Mouse (Mus musculus) thymus, postnatal 4 days (tissue): ENCODE measurements at regions not wholly inside any gene's neighbourhood (a gene's known extent, or its start where the extent isn't known, plus 50 kb on each side); places are given as distances from the start of the nearest gene placed in this dataset.

Experiments used
- DNase-seq: peaks from one replicate; pipeline ENCODE4 v3.0.0; 2021

DNA sequence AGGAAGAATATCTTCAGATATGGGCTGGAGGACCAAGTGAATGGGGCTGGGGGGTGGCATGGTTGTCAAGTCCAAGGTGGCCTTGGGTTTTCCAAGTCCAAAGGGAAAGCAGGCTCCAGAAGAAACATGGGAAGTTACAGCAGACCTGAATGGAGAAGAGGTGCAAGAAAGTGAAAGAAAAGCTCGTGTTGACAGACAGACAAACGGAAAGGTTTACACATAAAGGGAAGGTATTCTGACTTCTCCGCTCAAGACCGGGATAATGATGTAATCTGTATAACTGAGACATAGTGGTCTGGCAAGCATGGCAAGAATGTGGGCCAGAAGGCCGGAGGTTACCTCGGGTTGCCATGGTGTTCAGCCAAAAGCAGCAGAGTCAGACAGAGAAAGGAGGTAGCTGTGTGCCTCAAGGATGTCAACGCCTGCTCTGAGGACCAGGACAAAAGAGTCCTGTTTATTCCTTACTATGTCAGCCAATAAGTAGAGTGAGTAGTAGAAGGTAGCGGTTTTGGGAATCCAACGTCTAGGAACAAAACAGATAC is 50.8 kb upstream of the Elk3 start:
- DNase-seq: no peak

DNA sequence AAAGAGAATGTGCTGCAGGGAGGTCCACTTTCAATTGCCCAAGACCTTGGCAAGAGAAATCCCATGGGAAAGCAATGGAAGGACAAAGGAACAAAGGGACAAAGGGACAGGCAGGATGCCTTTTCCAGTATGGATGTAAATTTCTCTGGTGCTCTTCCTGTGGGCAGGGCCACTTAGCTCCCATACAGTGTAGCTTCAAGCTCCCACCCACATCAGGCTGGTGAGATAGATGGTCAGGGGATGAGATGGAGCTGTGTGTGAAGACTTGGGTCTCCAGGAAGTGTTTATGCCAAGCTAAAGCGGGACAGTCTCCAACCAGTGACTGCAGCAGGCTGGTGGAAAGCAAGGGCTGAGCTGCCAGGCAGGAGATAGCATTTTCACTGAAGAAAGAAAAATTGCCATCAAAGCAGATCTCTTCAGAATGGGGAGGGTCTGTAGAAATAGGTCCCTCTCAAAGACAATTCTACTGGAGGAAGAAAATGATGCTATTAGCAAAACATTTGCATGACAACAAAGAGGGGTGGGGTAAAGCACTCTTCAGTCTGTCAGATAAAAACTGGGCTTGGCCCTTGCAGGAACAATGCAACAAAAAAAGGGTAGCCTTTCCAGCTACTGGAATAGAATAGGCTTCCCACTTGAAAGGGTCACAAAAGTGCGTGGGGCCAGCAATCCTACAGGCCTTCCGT is 53.3 kb upstream of the Elk3 start:
- DNase-seq: no peak

DNA sequence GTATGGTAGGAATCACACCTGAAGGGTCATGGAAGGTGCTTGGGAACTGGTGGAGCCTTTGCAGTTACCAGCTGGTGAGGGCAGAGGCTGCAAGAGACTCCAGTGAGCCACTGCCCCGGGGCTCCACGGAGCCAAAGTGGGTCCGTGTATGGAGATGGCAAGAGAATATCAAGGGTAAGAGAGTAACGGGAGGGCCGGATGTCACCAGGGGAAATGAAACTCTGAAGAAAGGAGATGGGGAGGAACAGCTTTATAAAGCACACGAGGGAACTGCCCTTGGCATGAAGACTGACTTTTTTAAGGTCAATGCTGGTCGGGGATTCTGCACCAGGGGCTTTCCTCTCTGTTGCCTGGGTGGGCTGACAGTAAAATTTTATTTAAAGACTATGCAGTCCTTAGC is 53.9 kb upstream of the Elk3 start:
- no peak for DNase-seq

DNA sequence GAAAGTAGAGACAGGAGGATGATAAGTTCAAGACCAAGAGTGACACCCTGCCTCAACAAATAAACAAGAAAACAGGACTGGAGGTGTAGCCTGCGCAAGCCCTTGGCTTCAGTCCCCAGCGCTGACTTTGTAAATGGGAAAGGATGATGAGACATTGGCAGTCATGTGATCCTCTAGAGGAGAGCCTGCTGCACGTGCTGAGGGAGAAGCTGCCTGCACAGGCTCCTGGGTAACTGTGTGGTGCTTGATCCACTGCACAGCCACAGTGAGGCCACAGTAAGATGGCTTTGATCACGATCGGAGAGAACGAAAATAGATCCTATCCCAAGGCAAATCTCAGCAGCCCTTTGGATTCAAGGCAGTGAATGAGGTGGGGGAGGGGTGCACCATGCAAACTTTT is 54.4 kb upstream of the Elk3 start:
- DNase-seq: no peak

DNA sequence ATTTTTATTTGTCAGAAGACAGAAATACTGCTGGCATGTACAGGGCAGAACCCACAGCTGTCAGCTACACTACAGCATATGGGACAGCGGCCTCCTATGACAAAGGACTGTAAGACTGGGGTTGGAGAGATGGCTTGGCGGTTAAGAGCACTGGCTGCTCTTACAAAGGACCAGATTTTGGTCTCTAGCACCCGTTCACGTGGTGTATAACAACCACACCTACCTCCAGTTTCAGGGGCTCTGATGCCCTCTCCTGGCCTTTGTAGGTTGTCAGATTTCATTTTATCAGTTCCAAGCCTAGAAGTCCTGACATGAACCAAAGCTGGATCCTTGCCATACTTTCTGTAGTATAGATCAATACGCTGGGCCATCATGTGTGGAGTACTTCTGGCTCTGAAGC is 54.9 kb upstream of the Elk3 start:
- DNase-seq: no peak

DNA sequence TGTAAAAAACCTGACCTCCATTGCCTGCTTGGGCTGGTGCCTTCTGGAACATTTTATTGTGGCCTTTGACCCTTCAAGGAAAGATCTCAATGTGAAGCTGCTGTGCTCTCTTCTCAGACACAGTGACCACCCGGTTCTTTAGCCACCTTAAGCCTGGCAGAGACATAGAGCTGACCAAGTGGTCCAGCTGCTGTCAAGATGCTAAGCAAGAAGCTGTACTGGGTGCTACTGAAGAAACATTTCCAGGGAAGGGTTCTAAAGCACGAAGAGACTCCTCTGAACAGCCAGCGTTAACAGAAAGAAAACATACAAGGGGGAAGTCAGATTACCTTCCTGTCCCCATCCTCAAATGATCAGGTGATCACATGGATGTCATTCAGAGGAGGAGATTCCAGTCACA is 58.8 kb upstream of the Elk3 start:
- DNase-seq: no peak

DNA sequence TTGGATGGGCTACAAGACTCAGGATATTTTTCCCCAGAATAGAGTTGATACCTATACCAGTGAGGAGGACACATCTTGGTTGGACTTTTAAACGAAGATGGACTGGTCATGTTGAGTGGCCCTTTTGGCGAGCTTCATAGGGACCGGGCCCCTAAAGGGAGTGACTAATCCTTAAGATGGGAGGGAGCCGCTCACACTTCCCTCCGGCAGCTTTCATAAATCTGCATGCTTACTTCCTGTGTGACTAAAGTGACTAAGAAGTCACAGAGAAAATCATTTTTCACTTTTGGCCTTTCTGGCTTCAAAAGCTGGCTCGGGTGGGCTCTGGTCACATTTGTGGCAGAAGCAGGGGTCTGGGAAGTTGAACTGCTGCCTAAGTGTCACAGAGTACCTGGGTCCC is 59.4 kb upstream of the Elk3 start:
- no peak for DNase-seq

DNA sequence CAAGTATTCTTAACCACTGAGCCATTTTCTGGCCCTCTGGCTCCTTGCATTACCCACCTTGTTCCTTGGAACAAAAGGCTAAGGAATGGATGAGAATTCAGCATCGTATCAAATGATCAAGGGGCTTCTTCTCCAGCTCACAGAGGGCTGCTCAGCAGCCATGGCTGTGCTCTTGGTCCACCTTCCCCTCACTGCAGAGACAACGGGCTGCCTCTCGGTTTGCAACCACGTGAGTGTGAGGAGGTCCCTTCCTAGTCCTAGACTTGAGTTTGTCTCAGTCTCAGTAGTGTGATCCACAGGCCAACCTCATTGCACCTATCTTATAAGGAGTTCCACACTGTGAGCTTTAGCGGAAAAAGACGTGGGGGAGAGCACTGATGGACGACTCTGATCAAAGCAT is 61.3 kb upstream of the Elk3 start:
- DNase-seq: no peak

DNA sequence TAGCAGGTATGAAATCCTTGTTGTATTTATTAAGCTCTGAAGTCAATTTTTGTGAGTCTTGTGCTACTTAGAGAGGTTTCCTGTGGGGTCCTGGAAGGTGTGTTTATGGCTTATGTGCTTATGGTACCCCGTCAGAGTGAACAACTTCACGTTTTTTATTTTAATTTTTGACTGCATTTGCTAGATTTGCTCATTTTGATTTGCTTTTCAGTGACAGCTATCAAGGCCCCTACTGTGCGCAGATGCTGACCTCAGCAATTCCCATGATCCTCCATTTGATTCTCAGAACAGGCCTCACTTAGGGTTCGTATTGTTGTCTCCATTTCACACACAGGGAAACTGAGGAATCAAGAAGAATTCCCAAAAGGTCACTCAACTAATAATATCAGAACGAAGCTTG is 62.3 kb upstream of the Elk3 start:
- no peak for DNase-seq

DNA sequence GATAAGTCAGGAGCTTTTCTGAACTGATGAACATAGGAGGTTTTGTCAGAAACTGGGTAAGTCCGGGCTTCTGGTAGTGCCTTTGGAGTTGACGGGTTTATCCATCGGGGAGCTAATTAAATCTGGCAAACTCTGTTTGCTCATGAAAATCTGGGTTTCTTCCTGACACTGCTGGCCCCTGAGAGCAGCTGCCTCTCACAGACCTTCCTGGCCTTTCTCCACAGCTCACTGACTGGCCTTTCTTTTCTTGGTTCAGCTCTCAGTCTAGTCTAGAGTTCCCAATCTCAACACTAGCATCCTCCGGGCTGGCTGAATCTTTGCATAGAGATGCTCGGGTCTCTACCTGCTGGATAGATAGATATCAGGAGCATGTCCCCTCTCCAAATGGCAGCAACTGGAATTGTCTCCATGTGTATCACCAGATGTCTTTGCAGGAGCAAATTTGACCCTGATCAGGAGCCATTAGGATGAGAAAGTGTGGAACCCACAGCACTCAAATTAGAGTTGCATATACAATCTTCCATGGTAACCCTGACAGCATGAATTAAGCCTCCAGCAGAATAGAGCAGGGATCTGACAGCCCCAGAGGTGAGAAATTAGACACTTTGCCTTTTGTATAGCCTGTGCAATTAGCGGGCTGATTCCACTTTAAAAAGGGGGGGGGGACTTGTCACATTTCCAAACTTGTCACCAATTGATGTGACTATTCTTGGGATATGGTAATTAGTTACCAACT is 63.2 kb upstream of the Elk3 start:
- no peak for DNase-seq

DNA sequence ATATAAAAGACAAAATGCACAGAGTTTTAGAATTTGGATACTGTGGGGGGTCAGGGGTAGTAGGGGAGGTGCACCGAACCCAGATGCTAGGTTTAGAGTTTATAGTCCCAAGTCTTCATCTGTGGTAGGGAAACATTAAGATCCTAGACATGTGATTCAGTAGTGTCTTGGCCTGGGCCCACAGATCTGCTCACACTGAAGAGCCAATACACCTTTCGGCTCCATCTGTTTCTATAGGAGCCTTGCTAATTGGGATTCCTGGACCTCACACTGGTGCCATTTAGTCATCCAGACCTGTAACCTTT is 63.7 kb upstream of the Elk3 start:
- no peak for DNase-seq

DNA sequence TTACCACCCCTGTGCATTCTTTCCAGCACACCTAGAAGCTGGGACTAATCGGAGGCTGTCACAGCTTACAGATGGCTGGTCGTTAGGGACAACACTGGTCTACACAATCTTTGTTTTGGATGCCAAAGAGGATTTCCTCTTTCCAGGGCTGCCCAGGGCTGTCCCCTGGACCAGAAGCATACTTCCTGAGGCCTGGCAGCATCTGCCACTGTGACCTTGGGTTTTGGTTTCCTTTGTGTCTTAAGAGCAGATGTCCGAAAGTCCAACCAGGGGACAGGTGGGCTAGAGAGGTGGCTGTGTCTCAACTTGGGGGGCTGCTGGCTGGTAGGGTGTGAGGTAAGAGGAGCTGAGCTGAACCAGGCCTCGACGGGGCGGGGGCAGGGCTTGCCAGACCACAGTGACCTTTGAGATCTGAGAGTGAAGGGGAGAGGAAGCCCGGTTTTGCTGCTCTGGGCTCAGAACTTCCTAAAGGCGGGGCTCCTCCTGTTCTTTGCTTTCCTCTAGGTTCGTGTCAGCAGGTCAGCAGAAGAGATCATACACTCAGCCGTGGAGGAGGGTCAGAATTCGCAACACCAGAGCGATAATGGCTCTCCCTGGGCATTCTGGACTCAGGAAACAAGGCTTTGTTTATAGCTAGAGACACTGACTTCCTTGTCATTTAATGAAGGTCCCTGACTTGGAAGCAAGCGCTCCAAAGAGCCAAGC is 64.2 kb upstream of the Elk3 start:
- peak; percentile 29 for DNase-seq

DNA sequence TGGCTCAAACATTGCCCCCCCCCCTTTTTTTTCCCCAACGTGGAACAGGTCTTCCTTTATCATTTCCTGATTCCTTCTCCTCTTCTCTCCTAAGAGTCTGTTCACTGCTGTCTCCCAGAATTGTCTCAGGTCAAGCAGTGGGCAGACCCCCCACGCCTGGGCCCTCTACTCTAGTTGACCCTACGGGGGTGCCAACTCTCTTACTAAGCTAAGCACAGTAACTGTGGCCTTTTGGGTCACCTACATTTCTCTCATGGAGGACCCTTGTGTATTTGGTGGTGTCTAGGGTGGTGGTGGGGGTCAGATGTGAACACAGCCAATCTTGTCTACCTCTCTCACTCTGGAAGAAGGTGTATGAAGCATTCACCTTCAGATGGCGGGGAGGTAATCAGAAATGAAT is 64.8 kb upstream of the Elk3 start:
- DNase-seq: no peak

DNA sequence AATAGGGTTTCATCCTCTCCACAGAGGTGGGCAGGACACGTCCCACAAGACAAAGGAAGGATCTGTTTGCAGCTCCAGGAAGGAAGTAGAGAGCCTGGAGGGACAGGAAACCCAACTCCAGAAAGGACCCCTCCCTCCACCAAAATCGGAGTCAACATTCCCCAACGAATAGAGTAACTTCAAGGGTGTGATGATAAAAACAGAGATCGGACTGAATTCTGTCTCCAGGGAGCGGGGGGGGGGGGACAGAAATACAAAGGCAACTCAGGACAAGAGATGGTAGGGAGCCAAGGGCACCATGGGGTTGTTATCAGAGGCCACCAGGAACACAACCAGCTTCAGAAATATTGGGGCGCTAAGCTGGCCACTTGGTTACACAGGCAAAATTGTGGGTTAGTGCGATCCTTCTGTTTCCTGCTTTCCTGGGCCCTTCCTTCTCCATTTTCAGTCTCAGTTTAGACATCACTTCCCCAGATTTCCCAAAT is 65.6 kb upstream of the Elk3 start:
- no peak for DNase-seq

DNA sequence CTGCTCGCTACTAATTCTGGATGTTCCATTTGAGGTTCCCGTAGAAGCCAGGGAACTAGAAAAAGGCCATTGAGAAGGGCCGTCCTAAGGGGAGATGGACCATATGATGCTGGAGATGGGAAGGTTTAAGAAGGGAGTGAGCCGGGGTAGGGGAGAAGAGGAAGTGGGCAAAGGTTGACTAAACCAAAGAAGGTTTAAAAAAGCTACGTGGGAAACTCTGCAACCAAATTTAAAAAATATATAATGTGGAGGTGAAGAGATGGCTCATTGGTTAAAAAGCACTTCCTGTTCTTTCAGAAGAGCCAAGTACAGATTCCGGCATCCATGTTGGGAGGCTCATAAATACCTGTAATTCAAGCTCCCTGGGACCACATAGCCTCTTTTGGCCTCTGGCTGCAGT is 63.9 kb upstream of the Lta4h start:
- DNase-seq: no peak

DNA sequence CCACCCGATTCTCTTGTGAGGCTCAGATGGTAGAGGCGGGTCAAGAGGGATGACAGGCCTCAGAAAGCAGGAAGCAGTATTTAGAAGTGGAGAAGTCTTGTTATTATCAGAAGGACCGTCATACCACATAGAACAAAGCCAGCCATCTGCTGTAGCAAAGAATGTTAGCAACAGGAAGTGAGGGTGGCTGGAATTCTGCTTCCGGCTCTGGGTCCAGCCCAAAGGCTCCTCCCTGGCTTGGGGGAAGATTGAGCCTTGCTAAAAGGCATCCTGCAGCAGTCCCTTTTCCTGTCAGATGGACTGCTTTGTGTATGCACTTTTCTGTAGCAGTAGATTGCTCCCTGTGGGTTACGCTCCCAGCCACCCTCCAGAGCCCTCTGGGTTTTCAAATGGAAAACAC is 61.9 kb upstream of the Lta4h start:
- DNase-seq: no peak

DNA sequence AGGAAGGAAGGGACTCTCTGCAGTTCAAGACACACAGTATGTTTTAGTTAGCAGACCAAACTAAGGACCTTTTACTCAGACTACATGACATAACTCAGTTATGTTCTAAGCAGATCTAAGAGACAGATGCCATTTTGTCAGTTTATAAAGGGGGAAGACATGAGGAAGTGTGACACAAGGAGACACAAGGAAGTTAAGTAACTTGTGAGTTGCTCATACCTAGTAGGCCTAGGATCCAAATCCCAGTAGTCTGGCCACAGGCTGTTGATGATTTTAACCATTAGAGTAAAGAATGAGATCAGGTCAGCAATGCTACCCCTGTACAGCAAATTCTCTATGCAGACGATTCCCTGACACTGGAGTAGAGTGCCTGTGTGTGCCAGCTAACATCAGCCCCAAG is 59.3 kb upstream of the Lta4h start:
- no peak for DNase-seq

DNA sequence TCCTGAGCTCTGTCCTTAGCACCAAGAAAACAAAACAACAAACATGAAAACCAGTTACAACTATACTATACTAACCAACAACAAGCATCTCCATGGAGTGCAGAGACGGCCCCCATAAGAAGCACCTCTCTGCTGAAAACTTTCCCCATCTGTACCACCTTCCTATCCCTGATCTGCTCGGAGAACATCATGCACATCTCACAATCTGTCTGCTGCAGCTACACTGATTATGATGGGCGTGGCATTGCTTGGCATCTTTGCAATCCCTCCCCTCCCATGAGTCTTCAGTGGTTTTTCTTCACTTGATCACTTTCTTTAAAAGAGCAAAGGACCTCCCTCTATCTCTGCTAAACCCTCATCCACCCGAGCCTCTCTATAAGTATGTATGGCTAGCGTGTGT is 55.5 kb upstream of the Lta4h start:
- no peak for DNase-seq

DNA sequence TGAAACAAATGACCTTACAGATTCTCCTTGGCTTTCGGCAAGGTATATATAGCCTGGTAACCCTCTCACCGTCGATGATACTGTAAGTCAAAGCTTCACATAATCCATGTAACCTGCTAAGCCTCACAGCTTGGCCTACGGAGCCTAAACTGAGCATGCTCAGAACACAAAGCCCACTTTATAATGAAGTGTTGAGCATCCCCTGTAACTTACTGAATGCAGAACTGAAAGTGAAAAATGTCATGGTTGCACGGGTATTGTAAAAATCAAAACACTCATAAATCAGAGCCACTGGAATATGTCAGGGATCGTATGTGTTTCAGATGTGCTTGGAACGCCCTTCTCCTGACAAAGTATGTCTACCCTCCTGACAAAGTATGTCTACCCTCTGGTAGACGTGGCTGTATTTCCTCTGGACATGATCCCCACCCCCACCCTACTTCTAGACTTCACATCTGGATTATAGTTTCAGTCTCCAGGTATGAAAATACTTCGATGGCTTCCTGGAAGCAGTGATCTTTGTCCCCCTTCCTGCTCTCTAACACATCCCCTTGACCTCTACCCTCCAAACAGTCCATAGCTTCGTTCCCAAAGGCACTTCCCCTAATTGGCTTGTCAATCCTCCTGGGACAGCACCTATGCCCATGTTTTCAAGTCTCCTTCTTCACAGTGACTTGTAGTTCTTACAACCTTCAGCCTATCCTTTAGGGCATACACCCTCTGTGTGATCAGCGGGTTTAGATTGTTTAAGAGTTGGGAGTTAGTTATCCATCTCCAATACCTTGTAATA is 54.5 kb upstream of the Lta4h start:
- no peak for DNase-seq

DNA sequence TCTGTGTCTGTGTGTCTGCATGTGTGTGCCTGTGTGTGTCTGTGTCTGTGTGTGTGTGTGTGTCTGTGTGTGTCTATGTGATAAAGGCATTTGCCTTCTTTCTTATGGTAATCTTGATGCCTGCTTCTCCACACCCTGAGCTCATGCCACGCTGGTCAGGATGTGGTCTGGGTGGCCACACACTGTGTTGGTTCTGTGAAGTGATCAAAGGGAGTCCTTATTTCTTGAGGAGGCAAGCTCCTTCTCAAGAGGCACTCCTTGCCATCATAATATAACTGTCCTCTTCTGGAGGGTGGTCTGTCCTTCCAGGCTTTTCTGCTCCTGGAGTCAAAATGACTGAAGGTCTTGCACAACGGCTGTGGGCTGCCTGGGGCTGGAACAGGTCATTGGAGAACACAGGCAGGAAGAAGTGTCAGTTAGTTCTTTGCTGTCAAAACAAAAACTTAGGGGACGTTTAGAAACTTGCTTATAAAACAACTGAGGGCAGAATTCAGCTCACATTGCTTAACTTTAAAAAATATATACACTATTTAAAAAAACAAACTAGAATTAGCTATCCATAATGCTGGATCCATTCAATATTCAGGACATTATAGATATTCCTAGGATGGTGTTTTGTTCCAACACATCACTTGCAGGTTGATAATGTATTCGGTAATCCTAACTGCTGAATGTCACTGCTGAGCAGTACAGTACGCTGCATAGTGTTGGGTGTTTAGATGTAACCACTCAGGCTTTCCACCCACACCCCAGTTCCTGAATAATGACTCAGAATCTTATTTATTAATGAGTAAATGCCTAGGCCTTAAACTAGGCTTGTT is 50.3 kb upstream of the Lta4h start:
- DNase-seq: no peak
